Mouse (Mus musculus) lung, postnatal 0 days (tissue): ENCODE measurements around the gene Rtkn2. TPM values are rescaled to one million over a fixed set of nuclear protein-coding genes. Genes with fewer than 3 reads are reported as not detected.

Experiments
- ATAC-seq: fragments of 200-750 bp; cut with Nextera tagmentation; 2 replicates; pipeline ENCODE4 v1.8.0; 2017; ENCODE audit warnings: moderate library complexity
- DNase-seq: peaks from one replicate; pipeline ENCODE4 v3.0.0-alpha.2; 2016; ENCODE audit warnings: low spot score
- H3K27ac ChIP-seq: fragments of 300-500 bp; sonication (generic); 2 replicates; pipeline ENCODE4 v1.5.1; 2014; ENCODE audit warnings: antibody characterized with exemption, mild to moderate bottlenecking, low read length, mixed read lengths
- H3K27me3 ChIP-seq: fragments of 300-500 bp; sonication (generic); replicated peaks from 2 replicates; pipeline ENCODE4 v1.6.1; 2014; ENCODE audit warnings: low read length, mixed read lengths; ENCODE audit not compliant: insufficient read depth
- H3K36me3 ChIP-seq: fragments of 300-500 bp; sonication (generic); 2 replicates; pipeline ENCODE4 v1.6.1; 2014; ENCODE audit warnings: low read length, mixed read lengths; ENCODE audit not compliant: insufficient read depth
- H3K4me1 ChIP-seq: fragments of 300-500 bp; sonication (generic); 2 replicates; pipeline ENCODE4 v1.6.1; 2014; ENCODE audit warnings: antibody characterized with exemption, low read depth, low read length, mixed read lengths; ENCODE audit not compliant: insufficient read depth
- H3K4me2 ChIP-seq: fragments of 300-500 bp; sonication (generic); replicated peaks from 2 replicates; pipeline ENCODE4 v1.6.1; 2014; ENCODE audit warnings: low read depth, mild to moderate bottlenecking, low read length, moderate library complexity, mixed read lengths
- H3K4me3 ChIP-seq: fragments of 300-500 bp; sonication (generic); 2 replicates; pipeline ENCODE4 v1.5.1; 2014; ENCODE audit warnings: low read depth, low read length
- H3K9ac ChIP-seq: fragments of 300-500 bp; sonication (generic); replicated peaks from 2 replicates; pipeline ENCODE4 v1.6.1; 2014; ENCODE audit warnings: low read depth, mild to moderate bottlenecking
- H3K9me3 ChIP-seq: fragments of 300-500 bp; sonication (generic); 2 replicates; pipeline ENCODE4 v1.6.1; 2016; ENCODE audit warnings: low read length, mixed read lengths
- CTCF ChIP-seq: IDR thresholded peaks from 2 replicates; pipeline ENCODE4 v1.5.1; 2016; ENCODE audit warnings: antibody characterized with exemption, mild to moderate bottlenecking
- EP300 ChIP-seq: IDR thresholded peaks from 2 replicates; pipeline ENCODE4 v1.6.1; 2016; ENCODE audit warnings: antibody characterized with exemption, mild to moderate bottlenecking, control low read depth
- WGBS: fragments of 180-500 bp; shearing (Covaris S2); extraction: QIAGEN DNeasy Blood & Tissue Kit; methylation state at CpG from one replicate; pipeline ENCODE4 v1.1.7; 2014; 5-methylcytosine and 5-hydroxymethylcytosine counted together
- polyA plus RNA-seq: library from polyadenylated mRNA; unstranded; fragments of >200 nt; fragmentation: Nextera tagmentation; extraction: Ambion mirVana; gene quantifications from 2 replicates; pipeline ENCODE4 v1.2.1, GENCODE M21; 2015

Gene Rtkn2
- polyA plus RNA-seq, 1 experiment from 2014 or later: 207 TPM

DNA sequence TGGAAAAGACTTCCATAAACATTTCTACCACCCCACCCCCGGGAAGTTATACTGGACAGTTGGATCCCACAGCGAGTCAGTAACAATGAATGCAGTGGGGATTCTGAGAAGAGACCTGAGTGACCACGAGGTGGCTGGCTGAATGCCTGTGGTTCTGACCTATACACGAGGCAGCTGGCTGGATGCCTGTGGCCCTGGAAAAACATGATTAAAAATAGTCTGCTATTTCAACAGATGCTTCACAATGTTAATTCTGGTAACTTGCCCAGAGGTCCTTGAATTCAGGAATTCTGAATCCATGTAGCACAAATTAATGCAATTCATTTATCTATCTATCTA lies 110.8 kb downstream of the Rtkn2 start:
- Histone ChIP-seq H3K36me3 (no peaks in the 10 kb centered on the region), H3K27ac (peak overlapping the region; percentile 71), H3K9me3 (no peaks in the 10 kb centered on the region), H3K4me2 (peak overlapping the region; percentile 38), H3K4me3 (no peak overlapping the region), H3K27me3 (no peaks in the 10 kb centered on the region), H3K4me1 (peaks cover 19% of the 10 kb centered on the region), H3K9ac (no peak overlapping the region)
- ATAC-seq: peak; percentile 88
- peak; percentile 97 for DNase-seq
- WGBS: 7% methylated on average over 4 of the region's 4 CpGs
- TF ChIP-seq EP300 (peak; percentile 79), CTCF (peak; percentile 53)

DNA sequence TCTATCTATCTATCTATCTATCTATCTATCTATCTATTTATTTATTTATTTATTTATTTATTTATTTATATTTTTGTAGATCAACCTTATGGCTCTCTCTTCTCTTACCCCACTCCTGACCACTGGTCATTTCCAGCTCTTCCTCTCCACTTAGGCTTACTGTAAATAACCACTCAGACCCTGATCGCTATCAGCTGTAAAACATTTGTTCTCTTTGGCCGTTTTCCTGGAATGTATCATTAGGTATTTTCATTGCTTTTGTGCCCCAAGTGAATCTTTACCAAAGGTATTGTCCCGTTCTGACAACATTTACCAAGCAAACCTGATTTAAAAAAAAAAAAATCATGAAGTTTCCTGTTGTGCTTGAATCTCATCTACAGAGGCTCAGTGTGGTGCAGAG lies 111.2 kb downstream of the Rtkn2 start:
- TF ChIP-seq CTCF (no peak), EP300 (peak; percentile 59)
- Histone ChIP-seq H3K27ac (peak overlapping the region; percentile 68), H3K9me3 (no peaks in the 10 kb centered on the region), H3K4me2 (no peak overlapping the region), H3K4me3 (no peak overlapping the region), H3K9ac (no peak overlapping the region), H3K4me1 (peaks cover 19% of the 10 kb centered on the region), H3K27me3 (no peaks in the 10 kb centered on the region), H3K36me3 (no peaks in the 10 kb centered on the region)
- 15% methylated on average over 3 of the region's 3 CpGs for WGBS
- peak; percentile 86 for DNase-seq
- ATAC-seq: peak; percentile 69

DNA sequence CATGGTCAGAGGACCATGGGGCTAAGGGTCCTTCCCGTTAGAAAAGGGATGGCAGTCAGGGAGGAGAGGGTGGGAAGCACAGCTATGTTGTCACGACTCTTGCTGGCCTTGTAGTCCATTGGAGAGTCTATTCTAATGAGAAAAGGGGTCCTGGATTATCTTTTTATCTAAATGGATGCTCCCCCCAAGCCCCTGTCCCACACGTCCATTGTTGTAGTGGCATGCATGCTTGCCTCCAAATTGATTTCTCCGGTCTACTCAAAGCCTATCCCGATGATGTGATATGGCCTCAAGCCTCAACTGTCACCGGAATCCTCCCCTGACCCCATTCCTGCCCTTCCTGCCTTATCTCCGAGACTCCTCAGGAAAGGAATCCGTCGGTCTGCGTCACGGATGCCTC lies 111.6 kb downstream of the Rtkn2 start:
- TF ChIP-seq EP300 (no peak), CTCF (no peak)
- DNase-seq: no peak
- H3K27ac ChIP-seq: peak overlapping the region; percentile 68
- ATAC-seq: no peak
- no peak overlapping the region for H3K9ac ChIP-seq
- H3K4me1 ChIP-seq: peaks cover 19% of the 10 kb centered on the region
- H3K4me2 ChIP-seq: no peak overlapping the region
- no peaks in the 10 kb centered on the region for H3K9me3 ChIP-seq
- H3K4me3 ChIP-seq: no peak overlapping the region
- no peaks in the 10 kb centered on the region for H3K36me3 ChIP-seq
- 58% methylated on average over 11 of the region's 11 CpGs for WGBS
- no peaks in the 10 kb centered on the region for H3K27me3 ChIP-seq

DNA sequence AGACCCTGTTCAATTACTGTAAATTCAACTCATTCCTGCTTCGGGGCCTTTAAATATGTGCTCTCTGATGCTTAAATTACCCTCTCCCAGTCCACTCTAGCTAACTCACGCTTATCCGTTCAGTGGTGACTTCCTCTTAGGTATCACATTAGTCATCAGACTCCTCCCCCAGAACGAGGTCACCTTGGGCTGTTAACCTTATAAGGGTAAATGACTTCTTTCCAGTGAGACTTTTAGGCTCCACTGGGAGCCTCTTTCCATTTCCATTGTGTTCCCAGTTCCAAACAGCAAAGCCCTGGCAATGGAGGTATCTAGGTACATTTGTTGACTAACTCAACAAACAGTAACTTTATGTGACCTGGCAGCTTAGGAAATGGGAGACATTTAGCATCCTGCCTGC lies 112.5 kb downstream of the Rtkn2 start:
- H3K4me2 ChIP-seq: no peak overlapping the region
- H3K27me3 ChIP-seq: no peaks in the 10 kb centered on the region
- H3K9ac ChIP-seq: no peak overlapping the region
- TF ChIP-seq CTCF (no peak), EP300 (no peak)
- peak overlapping the region; percentile 68 for H3K27ac ChIP-seq
- DNase-seq (peak; percentile 45), ATAC-seq (no peak)
- peaks cover 7% of the 10 kb centered on the region; the same call in 1 of the 2 replicates for H3K36me3 ChIP-seq
- WGBS: 56% methylated on average over 4 of the region's 4 CpGs
- no peak overlapping the region for H3K4me3 ChIP-seq
- H3K9me3 ChIP-seq: no peaks in the 10 kb centered on the region
- peaks cover 19% of the 10 kb centered on the region for H3K4me1 ChIP-seq

DNA sequence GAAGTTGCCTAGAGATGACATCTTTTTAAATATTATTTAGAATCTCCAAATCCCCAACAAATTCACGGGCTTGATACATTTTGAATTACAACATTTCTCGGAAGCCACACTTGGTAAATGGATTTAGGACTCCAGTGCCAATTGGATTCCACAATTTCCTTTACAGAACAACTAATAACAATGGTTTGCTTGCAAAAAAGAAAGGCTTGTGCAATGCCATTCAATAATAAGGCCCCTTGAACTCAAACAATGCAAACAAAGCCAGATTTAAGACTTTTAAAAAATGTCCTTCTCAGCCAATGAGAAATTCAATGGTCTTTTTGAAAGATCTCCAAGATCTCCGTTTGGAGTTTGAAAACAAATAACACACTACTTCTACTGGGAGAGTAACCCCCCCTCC lies 114.1 kb downstream of the Rtkn2 start:
- Histone ChIP-seq H3K36me3 (peaks cover 23% of the 10 kb centered on the region), H3K4me3 (no peak overlapping the region), H3K4me1 (peaks cover 19% of the 10 kb centered on the region), H3K9me3 (no peaks in the 10 kb centered on the region), H3K27ac (peak overlapping the region; percentile 48; the same call in 1 of the 2 replicates), H3K9ac (no peak overlapping the region), H3K4me2 (no peak overlapping the region), H3K27me3 (no peaks in the 10 kb centered on the region)
- TF ChIP-seq EP300: peak; percentile 57
- TF ChIP-seq CTCF: no peak
- no peak for ATAC-seq
- DNase-seq: peak; percentile 75
- WGBS: 26% methylated on average over 3 of the region's 3 CpGs

DNA sequence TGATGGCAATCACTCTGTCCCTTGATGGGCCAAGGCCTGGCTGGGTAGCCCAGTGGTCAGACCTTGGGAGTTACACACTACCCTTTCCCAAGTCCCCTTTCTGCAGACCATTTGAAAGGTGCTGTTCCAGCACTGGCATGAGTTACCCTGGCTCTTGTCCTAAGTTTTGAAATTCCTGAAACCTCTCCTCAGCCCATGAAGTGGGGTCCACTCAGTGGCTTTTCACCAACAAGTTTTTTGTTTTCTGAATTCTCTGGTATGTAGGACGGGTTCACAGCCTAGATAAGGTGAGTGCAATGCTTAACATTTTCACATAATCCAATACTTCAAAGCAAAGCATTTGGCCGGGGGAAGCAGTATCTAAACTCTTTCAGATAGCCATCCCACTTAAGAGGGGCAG lies 115.8 kb downstream of the Rtkn2 start:
- no peak overlapping the region for H3K4me2 ChIP-seq
- WGBS: 53% methylated on average over 2 of the region's 2 CpGs
- no peaks in the 10 kb centered on the region for H3K9me3 ChIP-seq
- peaks cover 29% of the 10 kb centered on the region for H3K36me3 ChIP-seq
- H3K4me3 ChIP-seq: no peak overlapping the region
- H3K27me3 ChIP-seq: no peaks in the 10 kb centered on the region
- peaks cover 12% of the 10 kb centered on the region for H3K4me1 ChIP-seq
- peak; percentile 82 for DNase-seq
- ATAC-seq: peak; percentile 70
- TF ChIP-seq EP300: peak; percentile 97
- TF ChIP-seq CTCF: no peak
- peak overlapping the region; percentile 16 for H3K27ac ChIP-seq
- H3K9ac ChIP-seq: no peak overlapping the region

DNA sequence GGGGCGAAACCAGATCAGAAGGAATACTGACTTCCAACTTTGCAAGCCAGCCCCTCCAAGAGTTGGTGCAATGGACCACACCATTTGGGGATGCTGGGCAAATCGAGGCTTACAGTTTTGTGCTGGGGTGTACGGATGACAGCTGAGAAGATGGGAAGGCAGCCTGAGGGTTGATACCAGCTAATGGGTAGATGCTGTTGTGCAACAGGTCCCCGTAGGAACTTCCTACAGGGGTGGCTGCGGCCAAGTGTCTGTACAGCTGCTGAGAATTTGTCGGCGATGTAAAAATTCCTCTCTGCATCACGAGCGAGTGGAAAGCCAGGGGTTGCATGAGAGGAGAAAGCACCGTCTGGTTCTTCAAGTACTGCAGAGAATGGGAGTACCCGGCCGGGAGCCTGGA lies 117.0 kb downstream of the Rtkn2 start:
- no peaks in the 10 kb centered on the region for H3K27me3 ChIP-seq
- H3K27ac ChIP-seq: no peak overlapping the region
- no peaks in the 10 kb centered on the region for H3K9me3 ChIP-seq
- H3K4me1 ChIP-seq: peaks cover 5% of the 10 kb centered on the region
- ATAC-seq (no peak), DNase-seq (no peak)
- TF ChIP-seq EP300: no peak
- TF ChIP-seq CTCF: no peak
- no peak overlapping the region for H3K4me2 ChIP-seq
- no peak overlapping the region for H3K4me3 ChIP-seq
- peaks cover 39% of the 10 kb centered on the region for H3K36me3 ChIP-seq
- H3K9ac ChIP-seq: no peak overlapping the region
- WGBS: 74% methylated on average over 12 of the region's 12 CpGs
